Mouse (Mus musculus) MEL (cell line): ENCODE measurements around the gene Fgfr3. TPM values are rescaled to one million over a fixed set of nuclear protein-coding genes. Genes with fewer than 3 reads are reported as not detected.

Source experiments
- DNase-seq: peaks from one replicate; pipeline ENCODE4 v3.0.0; 2011; ENCODE audit warnings: low read depth, low spot score
- H3K27ac ChIP-seq: 2 replicates; pipeline ENCODE4 v1.5.1; 2012; ENCODE audit warnings: low read depth, mild to moderate bottlenecking, control low read depth, low read length, moderate library complexity; ENCODE audit not compliant: control insufficient read depth
- H3K27me3 ChIP-seq, 2 experiments: fragments of 150-350 bp in 1 of 2; sonication (generic) in 1 of 2; 2 replicates each; pipeline ENCODE4 v1.6.1; 2012; ENCODE audit warnings: low read length in 2 of 2, mild to moderate bottlenecking in 2 of 2, improper control_type of control experiment in 1 of 2, moderate library complexity in 1 of 2; ENCODE audit not compliant: insufficient read depth in 2 of 2, control insufficient read depth in 1 of 2
- H3K36me3 ChIP-seq, 2 experiments: 2 replicates each; pipeline ENCODE4 v1.6.1; 2012 to 2014; ENCODE audit warnings: low read length in 2 of 2, improper control_type of control experiment in 1 of 2, inconsistent platforms in 1 of 2, mild to moderate bottlenecking in 1 of 2; ENCODE audit not compliant: insufficient read depth in 2 of 2, control insufficient read depth in 1 of 2
- H3K4me1 ChIP-seq, 2 experiments: fragments of 150-350 bp in 1 of 2; sonication (generic) in 1 of 2; 2 replicates each; pipeline ENCODE4 v1.6.1; 2012; ENCODE audit warnings: low read length in 2 of 2, improper control_type of control experiment in 1 of 2, mild to moderate bottlenecking in 1 of 2; ENCODE audit not compliant: insufficient read depth in 2 of 2, control insufficient read depth in 1 of 2
- H3K4me3 ChIP-seq, 2 experiments: fragments of 150-350 bp in 1 of 2; sonication (generic) in 1 of 2; 2 replicates each; pipeline ENCODE4 v1.5.1; 2012; ENCODE audit warnings: low read depth in 2 of 2, low read length in 2 of 2, mild to moderate bottlenecking in 2 of 2, moderate library complexity in 2 of 2, control low read depth in 1 of 2, improper control_type of control experiment in 1 of 2; ENCODE audit not compliant: control insufficient read depth in 1 of 2, insufficient read depth in 1 of 2
- H3K79me2 ChIP-seq: 2 replicates; pipeline ENCODE4 v1.6.1; 2012; ENCODE audit warnings: mild to moderate bottlenecking, low read length, moderate library complexity; ENCODE audit not compliant: control insufficient read depth, poor library complexity, insufficient read depth
- H3K9ac ChIP-seq: 2 replicates; pipeline ENCODE4 v1.6.1; 2012; ENCODE audit warnings: low read depth, mild to moderate bottlenecking, control low read depth, low read length, moderate library complexity; ENCODE audit not compliant: control insufficient read depth, poor library complexity, severe bottlenecking
- H3K9me3 ChIP-seq: fragments of 150-350 bp; sonication (generic); replicated peaks from 2 replicates; pipeline ENCODE4 v1.6.1; 2012; ENCODE audit warnings: mild to moderate bottlenecking, low read length, improper control_type of control experiment, moderate library complexity; ENCODE audit not compliant: insufficient read depth
- BHLHE40 ChIP-seq: IDR thresholded peaks from 2 replicates; pipeline ENCODE4 v1.6.1; 2012; ENCODE audit warnings: low read depth, mild to moderate bottlenecking, inconsistent platforms, low read length, improper control_type of control experiment, borderline replicate concordance
- CHD1 ChIP-seq: IDR thresholded peaks from 2 replicates; pipeline ENCODE4 v1.6.1; 2012; ENCODE audit warnings: low read depth, mild to moderate bottlenecking, inconsistent platforms, low read length, improper control_type of control experiment
- CHD2 ChIP-seq: IDR thresholded peaks from 2 replicates; pipeline ENCODE4 v1.6.1; 2011; ENCODE audit warnings: low read length, improper control_type of control experiment
- E2F4 ChIP-seq: IDR thresholded peaks from 2 replicates; pipeline ENCODE4 v1.6.1; 2011; ENCODE audit warnings: low read depth, low read length, improper control_type of control experiment, borderline replicate concordance
- ELF1 ChIP-seq: IDR thresholded peaks from 2 replicates; pipeline ENCODE4 v1.6.1; 2014; ENCODE audit warnings: low read depth, mild to moderate bottlenecking, inconsistent platforms, low read length, improper control_type of control experiment, moderate library complexity
- EP300 ChIP-seq, 2 experiments: IDR thresholded peaks; 2 replicates each; pipeline ENCODE4 v1.6.1; 2011; ENCODE audit warnings: improper control_type of control experiment in 2 of 2, low read length in 2 of 2, low read depth in 1 of 2, mild to moderate bottlenecking in 1 of 2
- ETS1 ChIP-seq: IDR thresholded peaks from 2 replicates; pipeline ENCODE4 v1.6.1; 2012; ENCODE audit warnings: low read depth, mild to moderate bottlenecking, inconsistent platforms, low read length, improper control_type of control experiment, moderate library complexity
- GABPA ChIP-seq: IDR thresholded peaks from 2 replicates; pipeline ENCODE4 v1.6.1; 2012; ENCODE audit warnings: low read depth, mild to moderate bottlenecking, inconsistent platforms, low read length, improper control_type of control experiment, moderate library complexity
- GATA1 ChIP-seq: IDR thresholded peaks from 2 replicates; pipeline ENCODE4 v1.6.1; 2011; ENCODE audit warnings: low read depth, low read length, improper control_type of control experiment
- HCFC1 ChIP-seq: IDR thresholded peaks from 2 replicates; pipeline ENCODE4 v1.6.1; 2012; ENCODE audit warnings: low read depth, mild to moderate bottlenecking, inconsistent platforms, low read length, improper control_type of control experiment, moderate library complexity
- JUND ChIP-seq: IDR thresholded peaks from 2 replicates; pipeline ENCODE4 v1.6.1; 2011; ENCODE audit warnings: low read depth, mild to moderate bottlenecking, improper control_type of control experiment, low read length
- MAFK ChIP-seq: IDR thresholded peaks from 2 replicates; pipeline ENCODE4 v1.6.1; 2011; ENCODE audit warnings: low read depth, mild to moderate bottlenecking, low read length, improper control_type of control experiment, borderline replicate concordance
- MAX ChIP-seq: IDR thresholded peaks from 2 replicates; pipeline ENCODE4 v1.6.1; 2011; ENCODE audit warnings: low read length, improper control_type of control experiment
- MAZ ChIP-seq: IDR thresholded peaks from 2 replicates; pipeline ENCODE4 v1.6.1; 2012; ENCODE audit warnings: low read depth, mild to moderate bottlenecking, inconsistent platforms, low read length, improper control_type of control experiment
- MEF2A ChIP-seq: IDR thresholded peaks from 2 replicates; pipeline ENCODE4 v1.6.1; 2014; ENCODE audit warnings: low read depth, mild to moderate bottlenecking, inconsistent platforms, low read length, improper control_type of control experiment; ENCODE audit not compliant: poor library complexity, insufficient replicate concordance, severe bottlenecking; ENCODE audit errors: extremely low read depth
- MXI1 ChIP-seq: IDR thresholded peaks from 2 replicates; pipeline ENCODE4 v1.6.1; 2011; ENCODE audit warnings: mild to moderate bottlenecking, low read depth, low read length, improper control_type of control experiment
- MYB ChIP-seq: IDR thresholded peaks from 2 replicates; pipeline ENCODE4 v1.6.1; 2011; ENCODE audit warnings: mild to moderate bottlenecking, low read depth, low read length, improper control_type of control experiment
- MYC ChIP-seq: IDR thresholded peaks from 2 replicates; pipeline ENCODE4 v1.6.1; 2011; ENCODE audit warnings: low read depth, mild to moderate bottlenecking, low read length, improper control_type of control experiment, moderate library complexity
- NELFE ChIP-seq: IDR thresholded peaks from 2 replicates; pipeline ENCODE4 v1.6.1; 2011; ENCODE audit warnings: low read depth, low read length, improper control_type of control experiment
- NRF1 ChIP-seq: IDR thresholded peaks from 2 replicates; pipeline ENCODE4 v1.6.1; 2014; ENCODE audit warnings: low read depth, mild to moderate bottlenecking, inconsistent platforms, low read length, improper control_type of control experiment, moderate library complexity; ENCODE audit not compliant: poor library complexity, insufficient read depth, severe bottlenecking
- POLR2A ChIP-seq, 2 experiments: IDR thresholded peaks; 2 replicates each; pipeline ENCODE4 v1.6.1; 2011 to 2012; ENCODE audit warnings: low read length in 2 of 2, mild to moderate bottlenecking in 2 of 2, control low read depth in 1 of 2, improper control_type of control experiment in 1 of 2, low read depth in 1 of 2, moderate library complexity in 1 of 2; ENCODE audit not compliant: control insufficient read depth in 1 of 2, insufficient read depth in 1 of 2, poor library complexity in 1 of 2
- POLR2AphosphoS5 ChIP-seq: IDR thresholded peaks from 2 replicates; pipeline ENCODE4 v1.6.1; 2012; ENCODE audit warnings: low read depth, borderline replicate concordance, mild to moderate bottlenecking, inconsistent platforms, low read length, moderate library complexity, mixed read lengths
- RAD21 ChIP-seq: IDR thresholded peaks from 2 replicates; pipeline ENCODE4 v1.6.1; 2011; ENCODE audit warnings: mild to moderate bottlenecking, low read depth, low read length, improper control_type of control experiment
- RCOR1 ChIP-seq: IDR thresholded peaks from 2 replicates; pipeline ENCODE4 v1.6.1; 2012; ENCODE audit warnings: low read depth, mild to moderate bottlenecking, inconsistent platforms, low read length, improper control_type of control experiment
- SMC3 ChIP-seq: IDR thresholded peaks from 2 replicates; pipeline ENCODE4 v1.6.1; 2011; ENCODE audit warnings: low read depth, low read length, improper control_type of control experiment
- TAL1 ChIP-seq: IDR thresholded peaks from 2 replicates; pipeline ENCODE4 v1.6.1; 2012; ENCODE audit warnings: mild to moderate bottlenecking, inconsistent platforms, low read length, moderate library complexity, mixed read lengths
- TBP ChIP-seq: IDR thresholded peaks from 2 replicates; pipeline ENCODE4 v1.8.0; 2011; ENCODE audit warnings: low read depth, low read length, improper control_type of control experiment
- TCF12 ChIP-seq: IDR thresholded peaks from 2 replicates; pipeline ENCODE4 v1.6.1; 2014; ENCODE audit warnings: low read depth, mild to moderate bottlenecking, inconsistent platforms, low read length, improper control_type of control experiment, moderate library complexity
- UBTF ChIP-seq: IDR thresholded peaks from 2 replicates; pipeline ENCODE4 v1.6.1; 2012; ENCODE audit warnings: low read depth, mild to moderate bottlenecking, inconsistent platforms, low read length, improper control_type of control experiment, moderate library complexity, borderline replicate concordance; ENCODE audit not compliant: insufficient read depth
- USF1 ChIP-seq: IDR thresholded peaks from 2 replicates; pipeline ENCODE4 v1.6.1; 2014; ENCODE audit warnings: low read depth, mild to moderate bottlenecking, inconsistent platforms, low read length, improper control_type of control experiment, moderate library complexity
- USF2 ChIP-seq, 2 experiments: IDR thresholded peaks; 2 replicates each; pipeline ENCODE4 v1.6.1; 2011 to 2012; ENCODE audit warnings: improper control_type of control experiment in 2 of 2, low read length in 2 of 2, borderline replicate concordance in 1 of 2, inconsistent platforms in 1 of 2, low read depth in 1 of 2, mild to moderate bottlenecking in 1 of 2; ENCODE audit not compliant: insufficient read depth in 1 of 2
- ZC3H11A ChIP-seq: IDR thresholded peaks from 2 replicates; pipeline ENCODE4 v1.6.1; 2012; ENCODE audit warnings: low read depth, mild to moderate bottlenecking, inconsistent platforms, low read length, improper control_type of control experiment
- ZKSCAN1 ChIP-seq: IDR thresholded peaks from 2 replicates; pipeline ENCODE4 v1.6.1; 2012; ENCODE audit warnings: low read depth, mild to moderate bottlenecking, inconsistent platforms, low read length, improper control_type of control experiment, moderate library complexity
- ZMIZ1 ChIP-seq: IDR thresholded peaks from 2 replicates; pipeline ENCODE4 v1.6.1; 2012; ENCODE audit warnings: low read depth, mild to moderate bottlenecking, inconsistent platforms, low read length, improper control_type of control experiment, moderate library complexity
- ZNF384 ChIP-seq: IDR thresholded peaks from 2 replicates; pipeline ENCODE4 v1.6.1; 2012; ENCODE audit warnings: low read depth, mild to moderate bottlenecking, inconsistent platforms, low read length, improper control_type of control experiment
- polyA plus RNA-seq, 2 experiments: library from polyadenylated mRNA; stranded (reverse) in 1 of 2; unstranded in 1 of 2; fragments of >175 nt in 1 of 2; fragments of >200 nt in 1 of 2; gene quantifications; 2 replicates each; pipeline versions ENCODE4 v1.2.1 to v1.2.4; 2012; ENCODE audit warnings: low replicate concordance in 2 of 2, low read depth in 1 of 2; ENCODE audit not compliant: insufficient read length in 2 of 2, insufficient read depth in 1 of 2, missing spikeins in 1 of 2
- total RNA-seq: library from RNA; depleted of rRNA; stranded (reverse); fragments of 300-350 nt; gene quantifications from 2 replicates; pipeline ENCODE4 v1.2.3, GENCODE M21; 2012

Fgfr3 gene
- total and polyA plus RNA-seq, 3 experiments: 6.0 to 10.2 TPM; not detected in 1

GRCm38 (mm10) chr5:33782345-33782998 lies 61.0 kb downstream of the Fgfr3 start, which contains the start of gene Letm1:
Gene Letm1 (minus strand): TSS chr5:33782817.
- Histone ChIP-seq H3K79me2 (peaks cover 19% of the 10 kb centered on the region), H3K9me3 (no peaks in the 10 kb centered on the region), H3K36me3 (peaks cover 0 to 14% of the 10 kb centered on the region in 2 experiments; a peak in 2 of 4 replicates), H3K4me3 (peak within 1 kb of the TSS; percentile 75 to 85), H3K4me1 (peaks cover 3 to 19% of the 10 kb centered on the region in 2 experiments), H3K9ac (peak within 1 kb of the TSS; percentile 89), H3K27me3 (0 out of 4 replicates have a peak, but pooled peaks cover 0 to 2% of the 10 kb centered on the region in 2 experiments), H3K27ac (peak within 1 kb of the TSS; percentile 37)
- DNase-seq: peak; percentile 99
- no peak for TF ChIP-seq EP300 (IDR thresholded peaks at IDR 0.05; ENCODE audit: low read depth in 1 of 2, low read length in 2 of 2)
- no peak for TF ChIP-seq BHLHE40
- TF ChIP-seq MYB: no peak; the same call in 1 of the 2 replicates
- TF ChIP-seq GABPA: no peak
- TF ChIP-seq MYC: 0 out of 2 replicates have a peak, but pooled peaks have one; percentile 28
- no peak for TF ChIP-seq JUND
- TF ChIP-seq GATA1: no peak
- TF ChIP-seq USF2 (IDR thresholded peaks at IDR 0.05; ENCODE audit: borderline replicate concordance in 1 of 2, insufficient read depth in 1 of 2, low read depth in 1 of 2, low read length in 2 of 2): no peak
- TF ChIP-seq MAFK: no peak
- no peak for TF ChIP-seq CHD1
- peak; percentile 45; the same call in 1 of the 2 replicates for TF ChIP-seq MAX
- no peak for TF ChIP-seq POLR2AphosphoS5
- TF ChIP-seq TCF12: peak; percentile 66
- peak; percentile 88 for TF ChIP-seq ELF1
- no peak for TF ChIP-seq UBTF
- TF ChIP-seq TBP: peak; percentile 72; the same call in 1 of the 2 replicates
- peak; percentile 48; the same call in 1 of the 2 replicates for TF ChIP-seq NRF1
- TF ChIP-seq USF1: peak; percentile 69
- no peak for TF ChIP-seq ZNF384
- no peak for TF ChIP-seq TAL1
- peak; percentile 54; the same call in 1 of the 2 replicates for TF ChIP-seq MAZ
- peak; percentile 75; the same call in 1 of the 2 replicates for TF ChIP-seq ZMIZ1
- TF ChIP-seq MEF2A: no peak
- no peak for TF ChIP-seq ZC3H11A
- no peak for TF ChIP-seq E2F4
- peak; percentile 98 for TF ChIP-seq HCFC1
- TF ChIP-seq NELFE: peak; percentile 88
- TF ChIP-seq POLR2A (IDR thresholded peaks at IDR 0.05; ENCODE audit: control insufficient read depth in 1 of 2, insufficient read depth in 1 of 2, low read depth in 1 of 2, low read length in 2 of 2, poor library complexity in 1 of 2): peak; percentile 91 to 93
- no peak for TF ChIP-seq ZKSCAN1
- TF ChIP-seq ETS1: 0 out of 2 replicates have a peak, but pooled peaks have one; percentile 35
- no peak for TF ChIP-seq RCOR1
- TF ChIP-seq CHD2: no peak
- no peak; the same call in 1 of the 2 replicates for TF ChIP-seq RAD21
- TF ChIP-seq MXI1: peak; percentile 88
- no peak for TF ChIP-seq SMC3
